Mouse (Mus musculus) left cerebral cortex, adult 2 months (tissue): ENCODE measurements around the gene 1700025G04Rik. TPM values are rescaled to one million over a fixed set of nuclear protein-coding genes. Genes with fewer than 3 reads are reported as not detected.
A peak's percentile ranks its signal among the peaks of the same experiment; 100 is the strongest.

Source experiments
- DNase-seq, 2 experiments: peaks; one replicate each; pipeline ENCODE4 v3.0.0; 2021 to 2022; ENCODE audit warnings: low spot score in 2 of 2, mixed read lengths in 1 of 2; ENCODE audit errors: extremely low spot score in 1 of 2
- H3K27ac ChIP-seq: fragments of 200-600 bp; 2 replicates; pipeline ENCODE4 v1.8.1; 2022
- H3K4me3 ChIP-seq: fragments of 200-600 bp; 2 replicates; pipeline ENCODE4 v1.8.1; 2022
- CTCF ChIP-seq: fragments of 200-600 bp; IDR thresholded peaks from 2 replicates; pipeline ENCODE4 v1.8.1; 2022; ENCODE audit warnings: antibody characterized with exemption, mild to moderate bottlenecking, moderate library complexity
- intact Hi-C: fragments of 180-260 bp; cut with DNase I; formaldehyde crosslinking; loops from one replicate; pipeline ENCODE4 v1.15.1; 2025
- total RNA-seq, 2 experiments: library from RNA; stranded (reverse); gene quantifications; 2 replicates each; pipeline ENCODE4 v1.2.3; 2021

The 1700025G04Rik gene
- total RNA-seq, 2 experiments from 2014 or later, result 68.1 to 75.8 TPM

GRCm38 (mm10) chr1:152088791-152089401 is 1.0 kb downstream of the 1700025G04Rik start:
- no peak for TF ChIP-seq CTCF
- peak overlapping the region; percentile 98 for H3K27ac ChIP-seq
- intact Hi-C loops, result loop anchor here (2.0 to 5.0 kb wide), 3 partner anchors 42 to 142 kb away; no protein-coding TSS in a partner anchor
- peak; percentile 51 to 56 for DNase-seq
- H3K4me3 ChIP-seq, result peak overlapping the region; percentile 86

- H3K4me3 ChIP-seq, result peak overlapping the region; percentile 86
- TF ChIP-seq CTCF, result no peak
- DNase-seq, result no peak
- intact Hi-C loops, result loop anchor here (2.0 to 5.0 kb wide), 3 partner anchors 41 to 141 kb away; no protein-coding TSS in a partner anchor
- no peak overlapping the region for H3K27ac ChIP-seq
Measured at GRCm38 (mm10) chr1:152088030-152088429, 1.9 kb downstream of the 1700025G04Rik start.

- Histone ChIP-seq H3K27ac (no peak overlapping the region), H3K4me3 (no peak overlapping the region)
- intact Hi-C loops, result loop anchor here (5.0 kb wide), 1 partner anchor 40 kb away; no protein-coding TSS in a partner anchor
- no peak for DNase-seq
- no peak for TF ChIP-seq CTCF
Measured at GRCm38 (mm10) chr1:152086951-152087350, 3.0 kb downstream of the 1700025G04Rik start.

GRCm38 (mm10) chr1:152085561-152085960 is 4.4 kb downstream of the 1700025G04Rik start:
- H3K4me3 ChIP-seq, result no peak overlapping the region
- intact Hi-C loops, result loop anchor here (5.0 kb wide), 1 partner anchor 38 kb away; no protein-coding TSS in a partner anchor
- no peak for DNase-seq
- TF ChIP-seq CTCF, result no peak
- no peak overlapping the region for H3K27ac ChIP-seq

GRCm38 (mm10) chr1:152084638-152085345 is 5.1 kb downstream of the 1700025G04Rik start:
- Histone ChIP-seq H3K27ac (no peak overlapping the region), H3K4me3 (no peak overlapping the region)
- DNase-seq, result no peak
- no peak for TF ChIP-seq CTCF
- intact Hi-C loops, result loop anchor here (5.0 kb wide), 1 partner anchor 37 kb away; no protein-coding TSS in a partner anchor

GRCm38 (mm10) chr1:152081954-152082711 is 7.8 kb downstream of the 1700025G04Rik start:
- no peak for DNase-seq
- TF ChIP-seq CTCF, result no peak
- H3K4me3 ChIP-seq, result no peak overlapping the region
- peak overlapping the region; percentile 7; the same call in 1 of the 2 replicates for H3K27ac ChIP-seq
- intact Hi-C loops, result no loop called here

GRCm38 (mm10) chr1:152081121-152081520 is 8.8 kb downstream of the 1700025G04Rik start:
- no peak overlapping the region for H3K27ac ChIP-seq
- intact Hi-C loops, result no loop called here
- TF ChIP-seq CTCF, result no peak

GRCm38 (mm10) chr1:152080244-152080643 is 9.7 kb downstream of the 1700025G04Rik start:
- no peak for DNase-seq
- intact Hi-C loops, result no loop called here
- H3K27ac ChIP-seq, result no peak overlapping the region
- TF ChIP-seq CTCF, result no peak
- no peak overlapping the region for H3K4me3 ChIP-seq

More at GRCm38 (mm10) chr1:152081121-152081520, 8.8 kb downstream of the 1700025G04Rik start:
- DNase-seq, result no peak
- H3K4me3 ChIP-seq, result no peak overlapping the region

- no peak for DNase-seq
- intact Hi-C loops, result no loop called here
- TF ChIP-seq CTCF, result no peak
- no peak overlapping the region for H3K27ac ChIP-seq
- no peak overlapping the region for H3K4me3 ChIP-seq
Measured at GRCm38 (mm10) chr1:152077171-152077715, 12.7 kb downstream of the 1700025G04Rik start.

GRCm38 (mm10) chr1:152076222-152076845 is 13.6 kb downstream of the 1700025G04Rik start:
- Histone ChIP-seq H3K27ac (no peak overlapping the region), H3K4me3 (no peak overlapping the region)
- no peak for DNase-seq
- TF ChIP-seq CTCF, result no peak
- intact Hi-C loops, result no loop called here

- intact Hi-C loops, result no loop called here
Measured at GRCm38 (mm10) chr1:152075725-152076124, 14.2 kb downstream of the 1700025G04Rik start.

More at GRCm38 (mm10) chr1:152075725-152076124, 14.2 kb downstream of the 1700025G04Rik start:
- no peak for DNase-seq
- no peak for TF ChIP-seq CTCF
- Histone ChIP-seq H3K27ac (no peak overlapping the region), H3K4me3 (no peak overlapping the region)
